Mouse (Mus musculus) stomach, adult 2 months (tissue): ENCODE results near the gene Hsd17b2. TPM values are rescaled to one million over a fixed set of nuclear protein-coding genes. Genes with fewer than 3 reads are reported as not detected.

Experiments
- polyA plus RNA-seq: library from polyadenylated mRNA; depleted of rRNA; stranded (reverse); fragments of >200 nt; gene quantifications from 2 replicates; pipeline ENCODE4 v1.2.3, GENCODE M21; 2012; rRNA removed

The Hsd17b2 gene
- polyA plus RNA-seq, result 20.3 and 28.2 TPM in 2 replicates

DNA sequence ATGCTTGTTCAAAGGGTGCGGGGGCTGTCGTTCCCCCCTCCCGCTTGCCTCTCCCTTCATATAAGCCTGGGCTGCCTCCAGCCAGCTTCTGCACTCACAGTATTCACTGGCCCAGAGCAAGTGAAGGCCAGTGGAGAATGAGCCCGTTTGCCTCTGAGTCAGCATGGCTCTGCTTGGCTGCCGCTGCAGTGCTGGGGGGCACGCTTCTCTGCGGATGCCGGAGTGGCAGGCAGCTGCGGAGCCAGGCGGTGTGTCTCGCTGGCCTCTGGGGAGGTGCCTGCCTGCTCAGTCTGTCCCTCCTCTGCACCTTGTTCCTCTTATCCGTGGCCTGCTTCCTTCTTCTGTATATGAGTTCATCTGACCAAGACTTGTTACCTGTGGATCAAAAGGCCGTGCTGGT lies at the start of gene Hsd17b2:
Gene Hsd17b2, plus strand, starts transcription at position 46 of the 400 bp plus-strand sequence.

GRCm38 (mm10) chr8:117673430-117673830 lies 28.3 kb upstream of the Hsd17b2 start, which contains the start of gene Sdr42e1:
Gene Sdr42e1, minus strand, starts transcription at chr8:117673689.

DNA sequence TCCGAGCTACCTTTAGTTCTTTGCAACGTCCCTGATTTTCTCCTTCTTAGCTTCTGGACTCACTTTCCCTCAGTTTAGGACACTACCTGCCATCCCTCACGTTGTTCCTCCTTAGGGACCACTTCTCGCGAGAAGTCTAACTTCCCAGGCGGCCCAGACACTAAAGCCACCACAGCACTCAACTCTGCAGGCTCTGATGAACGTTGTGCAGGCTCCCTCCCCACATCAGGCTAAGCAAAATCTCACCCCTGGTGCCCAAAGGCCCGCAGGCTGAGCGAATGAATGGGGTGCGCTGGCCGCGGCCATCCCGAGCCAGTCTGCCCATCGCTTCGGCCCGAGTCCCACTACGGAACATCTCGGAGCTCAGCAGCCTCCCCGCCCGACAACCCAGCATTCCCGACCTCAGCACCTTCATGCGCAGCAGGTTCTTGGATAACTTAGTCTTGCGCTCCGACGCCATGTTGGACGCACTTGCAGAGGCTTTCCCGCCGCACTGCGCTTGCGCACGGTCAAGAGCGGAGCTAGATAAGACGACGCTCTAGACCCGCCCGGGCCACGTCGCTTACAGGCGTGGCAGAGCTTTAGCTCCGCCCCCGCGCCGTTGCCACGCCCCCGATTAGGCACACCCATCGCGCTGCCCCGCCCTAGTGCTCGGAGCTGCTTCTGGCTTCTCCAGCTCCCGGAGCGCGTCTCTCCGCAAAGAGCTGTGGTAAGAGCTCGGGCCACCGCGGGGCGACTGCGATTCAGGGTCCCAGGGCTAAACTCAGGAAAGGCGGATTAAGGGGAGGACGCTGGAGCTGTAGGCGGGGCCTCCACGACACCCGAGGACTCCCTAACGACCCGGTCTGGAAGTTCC lies 100.0 kb downstream of the Hsd17b2 start, which contains the start of gene Mphosph6:
Gene Mphosph6, minus strand, starts transcription at position 501 of the 856 bp plus-strand sequence.

Other genes starting within 250 kb of the Hsd17b2 start
- gene Plcg2, start 203.6 kb upstream of the Hsd17b2 start, polyA plus RNA-seq, result 2.6 and 3.5 TPM in 2 replicates
- 7.2 and 7.4 TPM in 2 replicates for gene Sdr42e1, start 28.2 kb upstream of the Hsd17b2 start, polyA plus RNA-seq
- gene Mphosph6, start 100.0 kb downstream of the Hsd17b2 start, polyA plus RNA-seq, result 1.4 TPM in 2 replicates